Mouse (Mus musculus) testis, postnatal 10 days (tissue): ENCODE measurements at regions not wholly inside any gene's neighbourhood (a gene's known extent, or its start where the extent isn't known, plus 50 kb on each side); places are given as distances from the start of the nearest gene placed in this dataset.

Experiments
- DNase-seq: peaks from one replicate; pipeline ENCODE4 v3.0.0; 2021; ENCODE audit warnings: low spot score

- DNase-seq, result peak; percentile 79
Measured at GRCm38 (mm10) chr4:24154418-24154817, 341.8 kb upstream of the Mms22l start.

- no peak for DNase-seq
Measured at GRCm38 (mm10) chr4:24173750-24174149, 322.5 kb upstream of the Mms22l start.

GRCm38 (mm10) chr4:24213262-24214036 lies 282.8 kb upstream of the Mms22l start:
- DNase-seq, result no peak

- DNase-seq, result no peak
Measured at GRCm38 (mm10) chr4:24214037-24214362, 282.3 kb upstream of the Mms22l start.

GRCm38 (mm10) chr4:24218383-24218934 lies 277.8 kb upstream of the Mms22l start:
- DNase-seq, result no peak

GRCm38 (mm10) chr4:24219074-24219497 lies 277.2 kb upstream of the Mms22l start:
- DNase-seq, result no peak

- DNase-seq, result no peak
Measured at GRCm38 (mm10) chr4:24219583-24219982, 276.7 kb upstream of the Mms22l start.

- DNase-seq, result no peak
Measured at GRCm38 (mm10) chr4:24245124-24245523, 251.1 kb upstream of the Mms22l start.

- DNase-seq, result no peak
Measured at GRCm38 (mm10) chr4:24248142-24249054, 247.9 kb upstream of the Mms22l start.

GRCm38 (mm10) chr4:24249243-24249970 lies 246.8 kb upstream of the Mms22l start:
- DNase-seq, result no peak

GRCm38 (mm10) chr4:24278154-24278553 lies 218.1 kb upstream of the Mms22l start:
- no peak for DNase-seq
